Mouse (Mus musculus) neural tube, embryonic 15.5 days (tissue): ENCODE data around the gene Pde12. TPM values are rescaled to one million over a fixed set of nuclear protein-coding genes. Genes with fewer than 3 reads are reported as not detected.
A peak's percentile ranks its signal among the peaks of the same experiment; 100 is the strongest.

Source experiments
- ATAC-seq: fragments of 200-750 bp; cut with Nextera tagmentation; 2 replicates; pipeline ENCODE4 v1.8.0; 2017; ENCODE audit warnings: mild to moderate bottlenecking, moderate TSS enrichment, moderate library complexity; ENCODE audit not compliant: low FRiP score
- H3K27ac ChIP-seq: fragments of 300-500 bp; sonication (generic); replicated peaks from 2 replicates; pipeline ENCODE4 v1.5.1; 2015; ENCODE audit warnings: mild to moderate bottlenecking, inconsistent platforms
- H3K27me3 ChIP-seq: fragments of 300-500 bp; sonication (generic); replicated peaks from 2 replicates; pipeline ENCODE4 v1.6.1; 2015; ENCODE audit warnings: inconsistent platforms
- H3K36me3 ChIP-seq: fragments of 300-500 bp; sonication (generic); 2 replicates; pipeline ENCODE4 v1.6.1; 2015; ENCODE audit warnings: inconsistent platforms
- H3K4me1 ChIP-seq: fragments of 300-500 bp; sonication (generic); 2 replicates; pipeline ENCODE4 v1.6.1; 2015; ENCODE audit warnings: inconsistent platforms
- H3K4me2 ChIP-seq: fragments of 300-500 bp; sonication (generic); 2 replicates; pipeline ENCODE4 v1.6.1; 2015; ENCODE audit warnings: inconsistent platforms, mild to moderate bottlenecking, moderate library complexity
- H3K4me3 ChIP-seq: fragments of 300-500 bp; sonication (generic); replicated peaks from 2 replicates; pipeline ENCODE4 v1.5.1; 2015; ENCODE audit warnings: mild to moderate bottlenecking, inconsistent platforms
- H3K9ac ChIP-seq: fragments of 300-500 bp; sonication (generic); replicated peaks from 2 replicates; pipeline ENCODE4 v1.6.1; 2015; ENCODE audit warnings: mild to moderate bottlenecking, inconsistent platforms
- H3K9me3 ChIP-seq: fragments of 300-500 bp; sonication (generic); replicated peaks from 2 replicates; pipeline ENCODE4 v1.6.1; 2016; ENCODE audit warnings: inconsistent platforms
- WGBS: fragments of 180-500 bp; shearing (Covaris S2); methylation state at CpG from one replicate; pipeline ENCODE4 v1.1.7; 2015; ENCODE audit warnings: mixed read lengths; 5-methylcytosine and 5-hydroxymethylcytosine counted together
- microRNA-seq: library from miRNA; unstranded; fragments of <30 nt; microRNA quantifications from one replicate; pipeline ENCODE4, GENCODE M21; 2017
- polyA plus RNA-seq: library from polyadenylated mRNA; unstranded; fragments of >200 nt; fragmentation: Nextera tagmentation; extraction: Ambion mirVana; gene quantifications from 2 replicates; pipeline ENCODE4 v1.2.1, GENCODE M21; 2015

Pde12 gene
- polyA plus RNA-seq, 1 experiment from 2014 or later, result 11.5 TPM

DNA sequence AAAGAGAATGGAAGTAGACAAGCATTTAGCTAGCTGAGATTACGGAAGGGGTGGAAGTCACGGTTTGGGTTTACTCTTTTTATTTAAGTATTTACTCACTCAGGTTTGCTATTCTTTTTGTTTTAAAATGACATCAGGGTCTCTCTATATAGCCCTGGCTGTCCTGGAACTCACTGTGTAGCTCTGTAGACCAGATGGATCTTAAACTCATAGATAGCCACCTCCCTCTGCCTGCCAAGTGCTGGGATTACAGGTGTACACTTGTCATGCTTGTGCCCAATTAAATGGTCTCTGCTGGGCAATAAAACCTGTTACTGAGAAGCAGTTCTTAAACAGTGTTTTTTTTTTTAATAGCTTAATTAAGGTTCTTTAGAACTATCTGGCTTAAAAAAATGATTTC is 29.7 kb downstream of the Pde12 start:
- Histone ChIP-seq H3K36me3 (no peaks in the 10 kb centered on the region), H3K9me3 (no peaks in the 10 kb centered on the region), H3K4me1 (peaks cover 38% of the 10 kb centered on the region), H3K4me2 (peak overlapping the region; percentile 88), H3K27ac (no peak overlapping the region), H3K9ac (peak overlapping the region; percentile 93; the same call in 1 of the 2 replicates), H3K27me3 (no peaks in the 10 kb centered on the region), H3K4me3 (peak overlapping the region; percentile 80)
- ATAC-seq, result no peak
- 28% methylated on average over 2 of the region's 2 CpGs for WGBS

DNA sequence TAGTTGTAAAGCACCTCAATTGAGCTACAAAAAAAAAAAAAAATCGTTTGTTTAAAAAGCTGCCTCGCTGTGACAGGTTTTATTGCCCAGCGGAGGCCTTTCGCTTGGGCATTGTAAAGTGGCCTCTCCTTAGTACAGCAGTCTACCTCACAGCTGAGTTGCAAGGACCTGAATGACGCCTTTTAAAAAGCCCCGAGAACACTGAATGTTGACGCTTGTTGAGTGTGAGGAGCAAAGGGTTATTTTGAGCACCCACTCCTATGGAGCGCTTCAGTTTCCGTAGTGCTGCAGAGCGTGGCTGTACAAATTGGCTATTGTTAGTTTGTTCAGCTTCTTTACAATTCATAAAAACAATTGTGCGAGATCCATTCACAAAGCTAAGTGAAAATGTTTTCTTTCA is 30.4 kb downstream of the Pde12 start:
- Histone ChIP-seq H3K27ac (peak overlapping the region; percentile 96), H3K27me3 (no peaks in the 10 kb centered on the region), H3K4me3 (peak overlapping the region; percentile 80), H3K36me3 (no peaks in the 10 kb centered on the region), H3K9me3 (no peaks in the 10 kb centered on the region), H3K9ac (peak overlapping the region; percentile 93), H3K4me1 (peaks cover 36% of the 10 kb centered on the region), H3K4me2 (peak overlapping the region; percentile 88)
- ATAC-seq, result no peak
- 1% methylated on average over 11 of the region's 11 CpGs for WGBS

DNA sequence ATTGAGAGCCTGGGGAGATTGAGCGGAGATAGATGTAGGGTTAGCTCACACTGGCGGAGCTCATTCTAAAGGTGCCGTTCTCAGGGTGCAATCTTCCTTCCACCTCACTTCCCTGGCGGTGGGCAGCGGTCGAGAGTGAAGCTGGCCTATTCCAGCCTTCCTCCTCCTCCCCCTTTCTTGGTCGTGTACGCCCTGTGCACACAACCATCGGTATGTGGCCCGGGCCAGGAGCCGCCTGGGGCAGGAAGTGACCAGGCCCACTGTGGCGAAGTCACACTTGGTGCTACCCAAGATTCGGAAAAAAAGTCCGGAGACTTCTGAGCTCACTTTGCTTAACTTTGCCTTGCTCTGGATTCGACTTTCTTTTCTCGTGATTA is 31.0 kb downstream of the Pde12 start:
- peak overlapping the region; percentile 88 for H3K4me2 ChIP-seq
- H3K9ac ChIP-seq, result peak overlapping the region; percentile 93
- H3K27ac ChIP-seq, result peak overlapping the region; percentile 96
- no peaks in the 10 kb centered on the region for H3K27me3 ChIP-seq
- peaks cover 35% of the 10 kb centered on the region for H3K4me1 ChIP-seq
- no peaks in the 10 kb centered on the region for H3K9me3 ChIP-seq
- ATAC-seq, result peak; percentile 12
- no peaks in the 10 kb centered on the region for H3K36me3 ChIP-seq
- H3K4me3 ChIP-seq, result peak overlapping the region; percentile 80
- under 1% methylated on average over 16 of the region's 16 CpGs for WGBS

DNA sequence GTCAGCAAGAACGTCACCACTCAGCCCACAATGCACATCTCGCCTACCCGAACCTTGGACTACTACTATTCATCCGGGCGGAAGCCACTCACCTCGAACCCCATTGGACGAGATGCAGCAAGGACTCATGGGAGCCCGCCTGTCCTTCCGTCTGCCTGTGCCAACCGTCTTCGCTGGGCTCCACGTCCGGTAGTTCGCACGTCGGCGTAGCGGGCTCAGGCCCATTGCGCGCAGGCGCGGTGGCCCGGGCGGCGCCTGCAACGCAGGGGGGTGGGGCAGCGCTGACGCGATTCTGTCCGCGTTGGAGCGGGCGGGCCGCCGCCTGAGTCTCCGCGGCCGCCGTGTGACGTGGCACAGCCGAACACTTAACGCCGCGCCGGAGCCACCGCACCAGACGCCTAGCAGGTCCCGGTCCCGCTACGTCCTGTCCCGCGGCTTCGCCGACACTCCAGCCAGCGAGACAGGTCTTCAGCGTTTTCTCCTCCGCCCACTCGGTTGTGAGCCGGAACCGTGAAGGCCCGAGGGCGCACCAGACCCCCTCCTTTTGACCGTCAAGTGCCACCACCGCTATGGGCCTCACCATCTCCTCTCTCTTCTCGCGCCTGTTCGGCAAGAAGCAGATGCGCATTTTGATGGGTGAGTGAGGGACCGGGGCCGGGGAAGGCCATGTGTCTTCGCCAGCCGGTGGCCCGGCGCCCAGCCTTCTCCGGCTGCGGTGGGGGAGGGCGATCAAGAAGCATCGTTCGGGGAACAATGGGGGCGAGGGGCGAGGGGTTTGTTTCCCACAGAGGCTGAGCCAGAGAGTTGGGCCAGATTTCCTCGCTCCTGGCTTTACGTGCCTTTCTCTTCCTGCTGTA is 31.6 kb downstream of the Pde12 start, which contains the start of gene Arf4:
Arf4 (plus strand) TSS at position 224 of the 857 bp plus-strand sequence.
- peak within 1 kb of the TSS; percentile 96 for H3K27ac ChIP-seq
- ATAC-seq, result peak; percentile 99
- peaks cover 34% of the 10 kb centered on the region for H3K4me1 ChIP-seq
- H3K4me2 ChIP-seq, result peak within 1 kb of the TSS; percentile 88
- H3K27me3 ChIP-seq, result no peaks in the 10 kb centered on the region
- under 1% methylated on average over 83 of the region's 83 CpGs for WGBS
- no peaks in the 10 kb centered on the region for H3K36me3 ChIP-seq
- H3K9ac ChIP-seq, result peak within 1 kb of the TSS; percentile 93
- peak within 1 kb of the TSS; percentile 80 for H3K4me3 ChIP-seq
- no peaks in the 10 kb centered on the region for H3K9me3 ChIP-seq

DNA sequence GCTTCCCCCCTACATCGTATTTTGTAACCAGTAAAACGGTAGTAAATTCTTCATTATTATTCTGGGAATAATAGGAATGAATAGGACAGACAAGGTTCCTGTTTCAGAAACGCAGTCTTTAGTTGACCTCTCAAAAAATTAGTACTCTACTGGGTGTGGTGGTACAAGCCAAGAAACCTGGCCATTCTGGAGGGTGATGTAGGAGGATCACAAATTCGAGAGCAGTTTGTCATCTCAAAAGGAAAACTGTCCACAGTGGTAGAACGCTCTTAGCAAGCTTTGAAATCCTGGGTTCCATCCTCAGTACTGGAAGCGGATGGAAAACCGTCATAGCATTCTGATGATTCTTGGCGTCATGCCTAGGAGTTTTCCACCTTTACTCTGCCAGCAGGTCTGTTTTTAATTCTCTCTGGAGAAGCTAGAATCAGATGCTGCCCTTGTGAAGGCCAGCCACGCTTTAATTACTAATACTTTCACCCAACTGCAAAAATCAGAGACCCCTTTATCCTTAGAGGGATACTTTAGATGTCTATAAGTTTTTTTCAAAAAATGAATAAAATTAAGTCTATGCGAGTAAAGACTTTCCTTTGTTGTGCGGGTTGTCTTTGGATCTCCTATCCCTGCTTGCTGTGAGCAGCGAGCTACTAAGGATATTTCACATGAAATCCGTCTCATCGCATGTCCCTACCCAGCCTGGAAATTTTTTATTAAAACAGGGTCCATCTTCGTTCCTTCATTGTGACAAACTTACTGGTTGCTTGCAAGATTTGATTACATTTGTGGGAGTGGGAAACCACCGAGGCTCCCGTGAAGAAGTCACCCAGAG is 32.4 kb downstream of the Pde12 start:
- H3K4me3 ChIP-seq, result peak overlapping the region; percentile 80
- peak overlapping the region; percentile 68 for H3K4me2 ChIP-seq
- no peaks in the 10 kb centered on the region for H3K27me3 ChIP-seq
- H3K9me3 ChIP-seq, result no peaks in the 10 kb centered on the region
- H3K4me1 ChIP-seq, result peaks cover 32% of the 10 kb centered on the region
- H3K27ac ChIP-seq, result peak overlapping the region; percentile 96
- H3K9ac ChIP-seq, result peak overlapping the region; percentile 51
- ATAC-seq, result peak; percentile 23
- WGBS, result 30% methylated on average over 17 of the region's 17 CpGs
- peaks cover 6% of the 10 kb centered on the region for H3K36me3 ChIP-seq

DNA sequence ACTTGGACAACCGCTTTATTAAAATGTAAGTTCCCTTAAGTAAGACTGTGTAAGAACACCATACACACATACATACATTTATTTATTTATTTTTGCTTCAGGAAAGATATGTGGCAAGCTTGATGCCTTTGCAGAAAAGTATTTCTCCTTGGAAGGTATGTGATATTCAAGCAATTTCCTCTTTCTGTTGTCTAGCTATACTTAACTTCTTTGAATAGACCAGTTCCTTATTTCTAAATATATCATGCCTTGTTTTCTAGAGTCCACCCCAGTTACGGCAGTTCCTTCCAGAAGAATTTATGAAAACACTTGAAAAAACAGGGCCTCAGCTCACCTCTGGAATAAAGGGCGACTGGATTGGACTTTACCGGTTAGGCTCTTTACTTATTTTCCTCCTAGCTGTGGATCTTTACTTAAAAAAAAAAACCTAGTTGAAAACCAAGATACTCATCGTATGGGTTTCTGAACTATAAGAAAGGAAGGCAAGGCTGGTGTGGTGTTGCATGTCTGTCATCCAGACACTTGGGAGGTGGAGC is 43.0 kb downstream of the Pde12 start:
- Histone ChIP-seq H3K36me3 (peaks cover 78% of the 10 kb centered on the region), H3K27ac (no peak overlapping the region), H3K27me3 (no peaks in the 10 kb centered on the region)

DNA sequence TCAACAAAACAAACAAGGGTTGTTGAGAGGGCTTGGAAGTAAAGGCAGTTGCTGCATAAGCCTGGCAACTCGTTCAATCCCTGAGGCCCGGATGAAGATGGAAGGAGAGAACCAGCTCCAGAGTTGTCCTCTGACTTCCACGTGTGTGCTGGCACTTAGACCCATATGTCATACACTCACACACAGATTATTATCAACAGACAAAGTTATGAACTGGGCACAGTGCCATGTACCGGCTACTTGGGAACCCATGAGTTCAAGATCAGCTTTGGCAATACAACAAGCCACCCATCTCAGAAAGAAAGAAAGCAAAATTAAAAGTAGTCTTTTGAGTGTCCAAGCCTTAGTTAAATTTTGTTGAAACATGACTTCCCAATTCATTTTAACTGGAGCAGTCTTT is 44.4 kb downstream of the Pde12 start:
- H3K4me1 ChIP-seq, result no peaks in the 10 kb centered on the region
- H3K36me3 ChIP-seq, result peaks cover 83% of the 10 kb centered on the region
- no peak overlapping the region for H3K4me2 ChIP-seq
- WGBS, result 91% methylated on average over 4 of the region's 4 CpGs
- H3K9me3 ChIP-seq, result no peaks in the 10 kb centered on the region
- no peak overlapping the region for H3K9ac ChIP-seq
- no peak for ATAC-seq
- no peak overlapping the region for H3K27ac ChIP-seq
- H3K4me3 ChIP-seq, result no peak overlapping the region
- no peaks in the 10 kb centered on the region for H3K27me3 ChIP-seq

More for the DNA sequence above, 43.0 kb downstream of the Pde12 start:
- 93% methylated on average over 5 of the region's 5 CpGs for WGBS
- no peak overlapping the region for H3K9ac ChIP-seq
- H3K4me3 ChIP-seq, result no peak overlapping the region
- H3K9me3 ChIP-seq, result no peaks in the 10 kb centered on the region
- no peak overlapping the region for H3K4me2 ChIP-seq
- no peak for ATAC-seq
- H3K4me1 ChIP-seq, result no peaks in the 10 kb centered on the region

DNA sequence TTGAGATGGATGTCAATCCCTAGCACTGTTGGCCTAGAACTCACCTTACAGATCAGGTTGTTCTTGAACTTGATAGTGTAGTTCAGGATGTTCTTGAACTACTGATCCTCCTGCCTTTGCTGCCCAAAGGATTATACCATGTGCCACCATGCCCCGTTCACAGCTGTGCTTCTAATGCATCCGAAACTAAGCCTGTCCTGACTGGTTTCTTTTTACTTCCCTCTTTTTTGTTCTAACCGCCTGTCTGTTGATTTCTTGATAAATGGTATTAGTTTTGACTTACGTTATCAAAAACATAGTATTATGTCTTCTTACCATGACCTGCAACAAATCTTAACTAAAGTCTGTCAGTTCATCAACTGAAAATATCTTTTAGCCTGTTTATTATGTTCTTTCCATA is 59.0 kb downstream of the Pde12 start:
- Histone ChIP-seq H3K4me3 (no peak overlapping the region), H3K4me2 (no peak overlapping the region), H3K27ac (no peak overlapping the region), H3K9me3 (no peaks in the 10 kb centered on the region), H3K9ac (no peak overlapping the region), H3K36me3 (peaks cover 73% of the 10 kb centered on the region), H3K4me1 (no peaks in the 10 kb centered on the region), H3K27me3 (no peaks in the 10 kb centered on the region)
- 97% methylated on average over 4 of the region's 4 CpGs for WGBS
- ATAC-seq, result no peak

Small RNA genes lying within 50 kb of the gene (microRNA-seq; reads per million reads assigned to microRNA genes)
- not detected for gene Mir7672

Other genes with a start within 250 kb of the Pde12 start
- gene Slmap, start 135.0 kb downstream of the Pde12 start, polyA plus RNA-seq, result 13.4 and 14.8 TPM in 2 replicates
- gene Dennd6a, start 96.0 kb downstream of the Pde12 start, polyA plus RNA-seq, result 17.1 and 21.0 TPM in 2 replicates
- 502 and 529 TPM in 2 replicates for gene Arf4, start 31.8 kb downstream of the Pde12 start, polyA plus RNA-seq
- gene Dnah12, start 23.4 kb upstream of the Pde12 start, polyA plus RNA-seq, result 0.19 and 0.20 TPM in 2 replicates
- 0.19 TPM in 1 of 2 replicates, not detected in the other for gene Asb14, start 224.7 kb upstream of the Pde12 start, polyA plus RNA-seq